Mouse (Mus musculus): ENCODE data around the gene Oprl1.

The Oprl1 gene

DNA sequence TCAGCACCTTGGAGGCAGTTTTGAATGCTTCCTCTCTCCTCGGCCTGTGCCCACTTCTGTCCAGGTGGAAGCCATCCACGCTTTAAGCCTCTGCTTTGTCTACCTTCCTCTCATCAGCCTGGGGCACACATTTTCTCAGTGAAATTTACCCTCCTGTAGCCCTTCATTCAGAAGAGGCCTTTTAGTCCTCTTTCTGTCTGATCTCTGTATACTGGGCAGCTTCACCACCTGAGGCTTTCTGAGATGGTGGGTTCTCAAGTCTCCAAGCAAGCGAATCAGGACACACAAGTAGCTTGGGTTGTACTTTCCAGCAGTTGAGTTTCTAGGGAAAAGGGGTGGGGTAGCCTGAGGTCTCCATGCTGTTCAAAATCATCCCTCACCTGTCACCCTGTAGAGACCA lies 22.5 kb upstream of the Oprl1 start:
- no peak for DNase-seq (ENCODE audit: low read depth, low spot score)

DNA sequence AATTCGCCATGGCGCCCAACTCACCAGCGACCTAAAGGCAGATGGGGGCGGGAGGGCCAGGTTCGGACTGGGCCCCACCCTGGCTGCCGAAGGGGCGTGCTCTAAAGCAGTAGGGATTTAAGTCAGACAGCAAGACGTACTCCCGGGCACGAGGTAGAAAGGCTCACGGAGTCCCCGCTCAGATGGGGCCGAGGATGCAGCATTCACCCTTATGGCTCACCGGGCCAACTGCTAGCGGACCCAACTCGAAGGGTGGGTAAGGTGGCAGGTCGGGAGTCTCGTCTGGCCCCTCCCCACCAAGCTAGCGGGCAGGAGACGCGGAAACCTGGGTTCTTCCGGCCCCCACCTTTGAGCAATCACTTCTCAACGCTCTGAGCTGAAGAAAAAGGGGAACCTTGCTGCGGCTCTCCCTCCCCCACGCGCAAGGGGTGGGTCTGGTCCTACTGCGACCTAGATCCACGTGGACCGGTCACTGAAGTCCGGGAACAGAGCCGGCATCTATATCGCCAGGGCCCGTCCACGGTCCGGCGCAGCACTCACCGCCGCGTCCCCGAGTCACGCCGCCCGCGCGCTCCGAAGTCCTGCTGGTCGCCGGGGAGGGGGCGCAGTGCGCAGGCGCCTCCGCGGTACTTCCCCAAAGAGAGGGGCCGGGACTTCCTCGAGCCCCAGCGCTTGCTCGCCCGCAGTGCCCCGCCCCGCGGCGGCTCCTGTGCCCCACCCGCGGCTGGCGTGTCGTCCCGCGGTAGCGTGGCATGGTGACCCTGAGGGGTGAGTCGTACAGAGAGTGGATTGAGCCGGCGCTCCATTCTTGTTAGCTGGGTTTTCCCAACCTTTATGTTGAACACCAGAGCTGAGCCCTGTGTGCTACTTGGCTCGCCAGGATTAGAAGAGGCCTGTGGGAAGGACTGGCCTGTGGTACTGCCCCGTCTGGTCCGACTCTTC lies 21.2 kb upstream of the Oprl1 start, which contains the start of gene Rgs19:
Gene Rgs19 (minus strand): TSS at position 639 of the 942 bp plus-strand sequence.
- DNase-seq (ENCODE audit: low read depth, low spot score) = peak; percentile 81

DNA sequence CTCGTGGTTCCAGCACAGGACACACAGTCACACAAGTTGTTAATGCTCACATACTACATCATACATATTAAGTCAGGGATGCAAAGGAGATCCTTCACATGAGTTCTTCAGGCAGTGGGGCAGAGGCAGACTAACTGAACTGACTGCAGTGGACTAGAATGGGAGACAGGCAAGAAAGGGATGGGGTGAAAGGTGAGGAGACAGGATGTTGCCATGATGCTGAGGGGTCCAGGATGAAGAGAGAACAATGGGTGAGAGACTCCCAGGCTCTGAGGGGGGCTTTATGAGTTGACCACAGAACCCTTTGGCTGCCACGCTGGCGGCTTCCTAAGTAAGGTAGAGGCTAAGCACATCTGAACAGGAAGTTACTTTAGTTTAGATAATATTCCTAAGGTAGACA lies 20.2 kb upstream of the Oprl1 start:
- no peak for DNase-seq (ENCODE audit: low read depth, low spot score)

DNA sequence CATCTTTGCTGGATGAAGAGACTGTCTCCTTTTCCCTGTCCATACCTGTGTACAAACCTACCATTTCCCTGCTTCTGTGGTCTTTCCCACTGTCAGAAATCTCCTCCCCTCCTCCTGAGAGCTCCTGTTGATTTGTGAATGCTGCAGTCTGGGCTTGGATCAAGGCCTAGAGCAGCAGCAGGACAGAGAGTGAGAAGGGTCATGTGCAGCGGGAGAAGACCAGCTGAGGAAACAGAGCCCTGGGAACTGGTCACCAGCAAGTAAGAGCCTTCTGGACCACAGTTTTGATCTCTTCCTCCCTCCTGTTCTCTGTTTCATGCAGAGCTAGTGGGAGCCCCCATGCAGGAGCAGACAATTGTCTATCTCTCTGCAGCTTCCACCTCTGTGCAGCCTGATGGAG lies 19.0 kb upstream of the Oprl1 start:
- no peak for DNase-seq (ENCODE audit: low read depth, low spot score)

DNA sequence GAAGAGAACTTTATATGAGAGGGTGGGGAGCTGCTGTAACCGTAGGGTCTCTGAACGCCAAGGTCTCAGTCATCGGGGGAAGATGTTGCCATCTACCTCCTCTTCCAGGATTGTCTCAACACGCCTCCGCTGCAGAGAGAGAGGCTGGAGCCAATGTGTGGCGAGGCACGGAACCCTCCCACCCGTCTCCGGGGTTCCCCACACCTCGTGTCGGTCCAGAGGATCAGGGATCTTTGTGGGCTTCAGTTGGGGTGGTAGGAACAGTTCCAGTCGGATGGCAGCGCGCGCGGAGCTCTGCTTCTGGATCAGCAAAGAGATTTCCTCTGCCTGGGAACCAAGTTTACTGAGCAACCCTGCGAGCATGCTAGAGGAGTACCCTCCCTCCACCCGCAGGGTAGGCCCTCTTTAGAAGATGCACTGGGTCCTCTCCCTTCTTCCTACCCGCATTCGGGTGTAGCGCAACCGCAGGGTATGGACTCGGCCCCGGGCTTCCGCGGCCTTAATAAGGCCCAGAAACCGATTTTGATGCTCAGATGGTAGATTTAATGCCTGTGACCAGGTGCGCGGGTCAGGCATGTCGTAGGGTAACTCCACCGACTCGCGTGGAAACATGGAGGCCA lies 17.9 kb upstream of the Oprl1 start:
- DNase-seq (ENCODE audit: low read depth, low spot score) = peak; percentile 68

DNA sequence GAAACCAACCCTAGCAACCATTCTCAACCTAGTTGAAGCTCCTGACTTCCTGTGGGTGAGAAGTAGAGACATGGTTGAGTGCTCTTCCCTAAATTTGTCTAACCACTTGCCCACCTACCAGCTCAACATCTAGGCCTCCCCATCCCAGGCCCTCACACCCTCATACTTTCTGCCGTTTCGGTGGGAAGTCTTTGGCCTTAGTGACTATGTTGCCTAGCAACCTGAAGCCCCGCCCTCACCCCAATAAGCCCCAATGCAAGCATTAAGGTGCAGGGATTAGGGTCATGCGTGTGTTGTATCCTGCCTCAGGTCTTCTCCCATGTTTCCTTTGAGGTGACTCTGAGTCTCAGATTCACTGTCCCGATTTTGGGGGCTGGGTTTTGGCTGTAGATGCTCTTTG lies 16.6 kb upstream of the Oprl1 start, which contains the start of gene Lkaaear1:
Gene Lkaaear1 (minus strand): TSS at position 202 of the 400 bp plus-strand sequence.
- DNase-seq (ENCODE audit: low read depth, low spot score) = no peak

DNA sequence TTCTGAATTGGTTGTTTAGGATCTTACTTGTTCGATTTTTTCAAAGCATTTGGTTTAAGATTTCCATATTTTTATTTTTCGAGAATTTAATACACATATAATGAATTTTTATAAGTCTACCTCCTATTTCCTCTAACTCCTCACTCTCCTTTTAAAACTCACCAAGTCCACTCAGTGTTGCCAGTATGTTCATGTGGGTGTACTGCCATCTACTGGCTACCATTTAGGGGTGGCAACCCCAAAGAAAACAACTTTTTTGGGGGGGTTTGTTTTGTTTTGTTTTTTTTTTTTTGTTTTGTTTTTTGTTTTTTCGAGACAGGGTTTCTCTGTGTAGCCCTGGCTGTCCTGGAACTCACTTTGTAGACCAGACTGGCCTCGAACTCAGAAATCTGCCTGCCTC lies 8.1 kb upstream of the Oprl1 start:
- DNase-seq (ENCODE audit: low read depth, low spot score) = no peak

DNA sequence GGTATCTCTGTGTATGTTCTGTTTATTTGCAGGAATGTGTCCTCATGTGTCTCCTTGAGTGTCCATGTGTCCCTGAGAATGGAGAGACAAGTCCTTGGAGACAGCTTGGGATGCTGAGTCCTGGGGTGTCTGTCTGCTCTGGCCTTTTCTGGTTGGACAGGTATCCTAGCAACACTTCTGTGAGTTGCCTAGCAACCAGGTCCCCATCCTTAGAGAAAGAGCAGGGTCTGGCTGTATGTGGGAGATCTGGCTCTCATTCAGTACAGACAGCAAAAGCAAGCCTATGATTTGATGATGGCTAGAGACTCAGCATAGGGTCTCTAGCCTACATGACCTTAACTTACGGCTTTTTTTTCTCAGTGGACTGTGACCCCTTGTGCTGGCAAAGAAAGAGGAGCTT lies 1.1 kb upstream of the Oprl1 start:
- DNase-seq (ENCODE audit: low read depth, low spot score) = no peak

DNA sequence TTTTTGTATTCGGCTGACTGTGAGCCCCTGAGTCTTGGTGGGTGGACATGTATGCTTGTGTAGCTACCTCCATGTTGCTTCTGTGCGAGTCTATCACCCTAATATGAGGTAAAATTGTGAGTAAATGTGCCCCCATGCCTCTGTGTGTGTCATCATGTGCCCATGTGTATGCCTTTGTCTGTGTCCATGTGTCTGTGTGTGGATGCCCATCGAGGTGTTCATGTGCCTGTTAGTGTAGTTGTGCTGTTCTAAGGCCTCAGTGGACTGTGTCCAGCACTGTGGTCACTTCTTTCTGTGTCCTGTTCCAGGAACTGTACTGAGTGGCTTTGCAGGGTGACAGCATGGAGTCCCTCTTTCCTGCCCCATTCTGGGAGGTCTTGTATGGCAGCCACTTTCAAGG lies 566 bp downstream of the Oprl1 start:
- DNase-seq (ENCODE audit: low read depth, low spot score) = no peak

DNA sequence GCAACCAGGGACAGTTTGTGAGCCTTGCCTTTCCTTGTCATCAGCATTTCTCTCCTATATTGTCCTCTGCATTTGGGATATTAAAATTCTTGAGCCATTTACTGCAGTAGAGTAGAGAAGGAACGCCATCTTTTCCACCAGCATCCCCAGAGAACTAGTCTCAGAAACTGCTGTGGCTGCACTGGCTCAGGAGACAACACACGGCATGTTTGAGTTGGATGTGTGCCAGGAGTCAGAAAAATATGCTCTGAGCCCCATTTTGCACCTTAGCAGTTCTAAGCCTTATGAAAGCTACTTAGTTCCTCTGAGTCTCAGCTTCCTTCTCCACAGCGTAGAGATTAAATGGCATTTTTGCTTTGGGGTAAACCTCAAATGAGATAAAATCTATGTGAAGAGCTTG lies 2.2 kb downstream of the Oprl1 start:
- no peak for DNase-seq (ENCODE audit: low read depth, low spot score)

DNA sequence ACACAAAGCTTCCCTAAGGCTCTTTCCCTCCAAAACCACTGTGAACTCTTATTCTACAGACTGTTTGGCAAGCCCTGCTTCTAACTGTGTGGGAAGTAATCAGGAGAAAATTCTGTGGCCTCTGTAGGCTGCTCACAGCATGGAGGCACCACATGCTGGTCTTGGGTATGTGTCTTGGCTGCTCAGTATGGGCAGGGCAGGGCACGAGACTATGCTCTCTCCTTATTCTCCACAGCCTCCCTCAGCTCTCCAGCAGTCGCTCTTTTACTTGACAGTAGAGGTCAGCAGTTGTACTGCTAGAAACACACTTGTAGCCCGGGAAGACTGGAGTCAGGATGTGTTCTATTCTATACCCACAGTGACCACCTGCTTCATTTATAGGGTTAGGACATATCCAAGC lies 5.2 kb downstream of the Oprl1 start:
- DNase-seq (ENCODE audit: low read depth, low spot score) = no peak

DNA sequence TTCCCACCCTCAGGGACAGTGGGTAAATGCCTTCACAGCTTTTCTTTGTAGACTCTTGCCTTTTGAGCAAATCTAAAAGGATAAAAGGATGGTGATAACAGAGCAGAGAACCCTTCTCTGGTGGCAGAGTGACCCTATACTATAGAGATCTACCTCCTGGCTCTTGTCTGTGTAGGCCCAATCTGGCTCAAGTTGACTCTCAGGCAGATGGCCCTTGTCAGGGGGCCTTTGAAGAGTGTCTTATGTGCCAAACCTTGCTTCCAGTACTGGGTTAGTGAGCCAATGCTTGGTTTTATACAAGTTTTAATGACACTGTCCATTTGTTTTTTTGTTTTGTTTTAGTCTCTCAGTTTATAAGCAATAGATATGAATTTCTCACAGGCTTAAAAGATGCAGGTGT lies 6.4 kb downstream of the Oprl1 start:
- DNase-seq (ENCODE audit: low read depth, low spot score) = no peak

DNA sequence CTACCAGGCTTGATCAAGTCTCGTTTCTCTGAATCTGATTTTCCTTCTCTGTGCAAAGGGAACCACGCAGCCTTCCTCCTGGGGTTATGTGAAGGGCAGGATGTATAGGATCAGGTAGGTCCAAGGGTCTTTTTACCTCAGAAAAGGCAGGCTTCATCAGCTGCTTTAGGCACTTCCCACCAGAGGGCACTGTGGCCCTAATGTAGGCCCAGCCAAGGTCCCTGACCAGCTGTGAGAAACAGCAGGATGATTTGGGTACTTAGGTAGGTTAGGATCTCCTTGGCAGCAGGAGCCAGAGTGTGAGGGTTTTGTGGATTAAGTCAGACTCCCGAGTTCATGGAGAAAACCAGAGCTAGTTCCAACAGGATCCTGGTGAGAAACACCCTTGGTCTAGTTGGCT lies 7.4 kb downstream of the Oprl1 start:
- DNase-seq (ENCODE audit: low read depth, low spot score) = peak; percentile 62

DNA sequence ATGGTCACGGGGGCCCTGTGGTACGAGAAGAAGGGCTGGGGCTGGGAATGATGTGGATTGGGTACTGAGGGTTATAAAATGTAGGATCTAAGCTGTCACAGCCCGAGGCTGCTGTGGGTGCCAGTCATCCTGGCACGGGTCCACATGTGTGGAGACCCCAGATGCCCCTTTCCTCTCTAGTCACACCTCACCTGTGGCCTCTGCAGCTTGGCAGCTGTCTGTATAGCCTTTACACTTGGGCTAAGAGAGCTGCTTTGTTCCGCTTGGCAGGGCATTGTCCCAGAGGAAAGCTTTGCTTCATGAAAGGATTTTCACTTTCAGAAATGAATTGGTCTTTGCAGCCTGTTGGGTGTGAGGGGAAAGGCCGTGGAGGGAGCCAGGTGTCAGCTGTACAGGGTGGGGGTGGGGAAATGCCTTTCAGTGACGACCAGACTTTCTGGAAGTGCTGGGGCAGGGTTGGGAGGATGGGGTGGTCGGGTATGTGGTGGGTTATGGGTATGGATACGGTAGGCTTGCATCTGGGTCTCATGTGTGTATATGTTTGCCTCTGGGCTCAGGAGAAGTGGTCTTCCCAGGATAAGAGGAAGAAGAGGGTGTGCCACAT lies 12.9 kb downstream of the Oprl1 start:
- no peak for DNase-seq (ENCODE audit: low read depth, low spot score)

DNA sequence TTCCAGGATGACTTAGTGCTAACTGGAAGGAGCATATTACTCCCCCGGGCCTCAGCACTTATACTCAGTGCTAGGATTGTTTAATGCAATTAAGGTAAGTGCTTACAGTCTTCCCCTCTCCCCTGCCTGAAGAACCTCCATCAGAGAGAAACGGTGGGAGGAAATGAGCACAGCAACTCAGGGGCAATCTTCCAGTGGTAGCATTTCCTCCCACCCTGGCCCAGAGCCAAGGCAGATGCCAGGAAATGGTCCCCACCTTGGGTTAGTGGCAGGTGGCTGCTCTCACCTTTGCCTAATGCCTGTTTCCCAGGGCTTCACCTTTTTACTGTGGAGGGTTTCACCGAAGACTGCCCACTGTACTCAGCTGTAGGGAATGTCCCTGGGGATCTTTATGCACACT lies 15.2 kb downstream of the Oprl1 start:
- DNase-seq (ENCODE audit: low read depth, low spot score) = no peak

DNA sequence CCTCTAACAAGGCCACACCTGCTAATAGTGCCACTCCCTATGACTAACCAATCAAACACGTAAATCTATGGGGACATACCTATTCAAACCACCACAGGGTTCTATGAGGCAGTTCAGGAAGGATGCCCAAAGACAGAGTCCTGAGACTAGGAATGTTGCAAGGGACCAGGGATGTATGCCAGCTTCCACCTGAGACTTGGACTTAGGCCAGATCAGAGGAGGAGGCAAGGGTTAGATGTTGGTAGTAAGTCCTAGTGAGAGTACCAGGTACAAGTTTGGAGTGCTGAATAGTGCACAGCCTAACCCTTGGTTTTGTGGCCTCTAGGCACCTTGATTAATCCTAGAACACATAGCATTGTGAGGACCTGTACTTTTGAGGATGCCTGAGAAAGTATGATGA lies 37.8 kb downstream of the Oprl1 start:
- no peak for DNase-seq (ENCODE audit: low read depth, low spot score)

DNA sequence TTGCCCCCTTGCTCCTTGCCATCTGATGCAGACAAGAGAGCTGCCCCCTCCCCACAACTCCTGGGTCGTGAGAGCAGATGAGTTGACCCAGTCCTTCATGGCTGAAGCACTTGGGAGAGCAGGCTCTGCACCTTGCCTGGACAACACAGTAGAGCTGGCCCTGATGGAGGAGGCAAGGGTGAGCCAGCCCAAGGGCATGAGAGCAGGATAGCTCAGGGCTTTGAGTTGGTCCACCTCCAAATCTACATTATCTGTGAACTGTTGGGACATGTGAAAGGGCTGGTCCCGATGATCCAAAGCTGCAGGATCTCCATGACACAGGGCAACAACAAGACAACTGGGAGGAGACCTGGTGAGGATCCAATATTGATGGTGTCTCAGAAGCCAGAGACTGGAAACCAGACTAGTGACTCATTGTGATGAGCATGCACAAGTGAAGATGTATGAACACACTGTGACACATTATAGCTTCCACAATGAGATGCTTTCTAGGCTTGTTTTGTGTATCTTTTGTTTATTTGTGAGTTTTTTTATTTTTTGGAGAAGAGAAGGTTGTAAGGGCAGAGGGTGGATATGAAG lies 43.4 kb downstream of the Oprl1 start:
- no peak for DNase-seq (ENCODE audit: low read depth, low spot score)

DNA sequence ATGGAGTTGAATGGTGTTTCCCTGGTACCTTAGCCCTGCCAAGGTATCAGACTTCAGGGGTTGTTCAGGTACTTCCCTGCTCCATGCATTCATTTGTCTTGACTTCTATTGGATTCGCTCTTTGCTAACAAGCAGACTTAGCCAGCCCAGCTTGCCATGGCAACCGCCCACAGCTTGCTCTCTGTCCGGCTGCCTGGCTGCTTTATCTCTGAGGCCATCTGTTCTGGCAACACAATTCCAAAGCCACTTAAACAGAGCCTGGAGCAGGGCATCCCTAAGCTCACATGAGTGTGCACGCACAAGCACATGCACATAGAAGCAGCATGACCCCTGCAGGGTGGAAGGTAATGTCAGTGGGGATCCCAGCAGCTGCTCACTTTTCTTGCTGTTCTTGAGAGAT lies 44.2 kb downstream of the Oprl1 start:
- no peak for DNase-seq (ENCODE audit: low read depth, low spot score)

DNA sequence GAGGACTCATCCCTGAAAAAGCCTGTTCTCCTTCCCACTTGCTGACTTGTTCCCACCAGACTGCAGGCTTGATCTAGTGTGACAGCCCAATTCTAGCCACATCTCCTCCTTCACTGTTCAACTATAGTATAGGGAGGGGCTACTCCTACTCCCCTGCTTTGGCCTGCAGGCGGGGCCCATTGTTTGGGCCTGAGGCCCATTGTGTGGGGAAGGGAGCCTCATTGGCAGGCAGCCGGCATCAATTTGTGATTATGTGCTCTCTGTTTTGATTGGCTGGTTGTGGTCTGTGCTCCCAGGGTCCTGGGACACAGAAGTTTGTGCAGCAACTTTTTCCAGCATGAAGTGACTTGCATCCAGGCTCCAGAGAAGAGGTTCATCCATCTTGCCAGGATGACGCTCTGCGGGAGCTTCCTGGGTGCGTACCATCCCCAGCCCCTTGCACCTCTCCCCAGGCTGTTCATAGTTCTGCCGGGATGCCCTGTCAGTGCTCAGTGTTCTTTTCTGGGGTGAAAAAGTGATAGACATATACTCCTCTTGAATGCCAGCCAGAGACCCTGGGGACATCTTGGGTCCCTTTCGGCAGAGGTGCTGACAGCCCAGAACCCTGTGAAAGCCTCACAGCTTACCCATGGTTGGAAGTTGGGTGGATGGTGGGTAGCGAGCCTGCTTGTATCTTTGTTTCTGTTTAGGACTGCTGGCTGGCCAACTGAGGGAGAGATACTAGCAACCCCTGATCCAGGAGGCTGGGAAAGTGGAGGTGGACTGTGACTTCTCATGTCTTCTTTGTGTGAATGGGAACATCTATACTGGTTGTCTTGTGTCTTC lies 48.4 kb downstream of the Oprl1 start, which contains the start of gene Myt1:
Gene Myt1 (plus strand): TSS at position 327 of the 825 bp plus-strand sequence.
- DNase-seq (ENCODE audit: low read depth, low spot score) = peak; percentile 56

DNA sequence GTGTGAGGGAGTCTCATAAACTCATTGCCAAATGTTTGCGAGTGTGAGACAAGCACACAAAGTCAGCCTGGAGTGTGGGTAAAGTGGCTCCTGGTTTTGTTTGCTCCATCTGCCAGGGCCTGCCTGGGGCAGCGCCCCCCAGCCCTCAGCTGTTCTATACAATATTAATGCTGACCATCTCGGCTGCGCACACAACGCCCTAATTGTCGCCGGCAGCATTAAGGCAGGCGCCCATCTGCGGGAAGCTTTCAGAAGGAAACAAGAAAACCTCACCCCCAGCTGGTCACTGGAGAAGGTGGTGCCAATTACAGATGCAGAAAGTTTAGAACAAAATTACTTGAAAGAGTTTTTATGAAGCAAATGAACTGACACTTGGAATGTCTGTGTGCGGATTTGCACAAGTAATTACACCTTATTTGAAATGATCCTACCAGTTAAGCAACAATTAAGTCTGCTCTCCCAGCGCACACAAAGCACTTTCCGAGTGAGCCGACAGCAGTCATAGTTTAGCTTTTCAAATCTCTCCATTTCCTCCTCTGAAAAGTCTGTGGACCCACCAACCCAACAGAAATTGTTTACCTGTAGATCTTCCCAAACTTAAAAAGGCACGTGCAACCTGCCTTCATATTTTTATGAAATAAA lies 49.2 kb downstream of the Oprl1 start:
- DNase-seq (ENCODE audit: low read depth, low spot score) = no peak

DNA sequence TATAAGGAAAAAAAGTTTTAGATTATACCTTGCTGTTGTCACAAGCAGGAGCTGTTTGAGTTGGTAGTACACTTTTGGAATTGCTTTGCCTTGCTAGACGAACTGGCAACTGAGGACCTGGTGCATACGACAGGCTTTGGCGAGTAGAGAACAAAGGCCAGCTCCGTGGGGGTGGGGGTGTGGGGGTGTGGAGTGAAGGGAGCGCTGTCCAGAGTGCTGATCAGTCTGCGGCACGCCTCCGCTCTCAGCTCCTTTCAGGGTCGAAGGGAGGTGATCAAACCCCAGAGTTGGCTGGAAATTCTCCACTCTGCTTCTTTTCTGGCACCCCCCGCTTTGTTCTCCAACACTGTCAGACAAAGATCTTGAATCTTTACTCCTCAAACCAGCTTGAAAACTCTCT lies 49.8 kb downstream of the Oprl1 start:
- peak; percentile 72 for DNase-seq (ENCODE audit: low read depth, low spot score)
